Mouse (Mus musculus) CH12.LX (cell line): ENCODE data around the gene Smpd3. TPM values are rescaled to one million over a fixed set of nuclear protein-coding genes. Genes with fewer than 3 reads are reported as not detected.
"Not testable (repeated sequence)": the region's sequence is repeated elsewhere in the genome, so short reads cannot be mapped to it uniquely, and the experiment has no call there.

Experiments
- DNase-seq: peaks from one replicate; pipeline ENCODE4 v3.0.0-alpha.2; 2013; ENCODE audit errors: extremely low read depth
- H3K27ac ChIP-seq: 2 replicates; pipeline ENCODE4 v1.5.1; 2012; ENCODE audit warnings: low read depth, mild to moderate bottlenecking, control low read depth, moderate library complexity; ENCODE audit not compliant: insufficient read depth
- H3K27me3 ChIP-seq: replicated peaks from 2 replicates; pipeline ENCODE3; 2012; ENCODE audit warnings: inconsistent platforms
- H3K36me3 ChIP-seq, 2 experiments: replicated peaks in 1 of 2; 2 replicates each; pipeline versions ENCODE3 to v1.6.1; 2012; ENCODE audit warnings: inconsistent platforms in 1 of 2, low read length in 1 of 2, mild to moderate bottlenecking in 1 of 2, mixed read lengths in 1 of 2, moderate library complexity in 1 of 2; ENCODE audit not compliant: control insufficient read depth in 1 of 2, insufficient read depth in 1 of 2
- H3K4me1 ChIP-seq, 2 experiments: 2 replicates each; pipeline ENCODE4 v1.6.1; 2012; ENCODE audit warnings: inconsistent platforms in 1 of 2, moderate library complexity in 1 of 2; ENCODE audit not compliant: insufficient read depth in 2 of 2, control insufficient read depth in 1 of 2
- H3K4me2 ChIP-seq: 2 replicates; pipeline ENCODE4 v1.6.1; 2012; ENCODE audit warnings: low read depth, mild to moderate bottlenecking, control low read depth; ENCODE audit not compliant: poor library complexity, insufficient read depth, severe bottlenecking
- H3K4me3 ChIP-seq, 3 experiments: fragments of 150-350 bp in 1 of 3; sonication (generic) in 1 of 3; replicated peaks in 1 of 3; 2 replicates each; pipeline versions ENCODE3 to v1.5.1; 2011 to 2012; ENCODE audit warnings: low read depth in 2 of 3, low read length in 2 of 3, mild to moderate bottlenecking in 2 of 3, moderate library complexity in 2 of 3, control low read depth in 1 of 3, improper control_type of control experiment in 1 of 3, inconsistent platforms in 1 of 3, mixed read lengths in 1 of 3; ENCODE audit not compliant: poor library complexity in 1 of 3
- H3K79me2 ChIP-seq: replicated peaks from 2 replicates; pipeline ENCODE4 v1.6.1; 2012; ENCODE audit warnings: mild to moderate bottlenecking, moderate library complexity; ENCODE audit not compliant: control insufficient read depth, poor library complexity, insufficient read depth, severe bottlenecking; ENCODE audit errors: extremely low read depth
- H3K9ac ChIP-seq: 2 replicates; pipeline ENCODE4 v1.6.1; 2012; ENCODE audit warnings: low read depth, mild to moderate bottlenecking, control low read depth, moderate library complexity; ENCODE audit not compliant: insufficient read depth
- H3K9me3 ChIP-seq: replicated peaks from 2 replicates; pipeline ENCODE3; 2012; ENCODE audit warnings: low read length, inconsistent platforms, mixed read lengths
- BHLHE40 ChIP-seq: IDR thresholded peaks from 2 replicates; pipeline ENCODE4 v1.6.1; 2011; ENCODE audit warnings: mild to moderate bottlenecking, low read depth, low read length, improper control_type of control experiment
- CHD1 ChIP-seq: IDR thresholded peaks from 2 replicates; pipeline ENCODE4 v1.6.1; 2012; ENCODE audit warnings: low read depth, low read length, improper control_type of control experiment, inconsistent platforms
- CHD2 ChIP-seq: IDR thresholded peaks from 2 replicates; pipeline ENCODE4 v1.6.1; 2011; ENCODE audit warnings: low read length, improper control_type of control experiment
- CTCF ChIP-seq, 2 experiments: IDR thresholded peaks in 1 of 2; conservative IDR thresholded peaks in 1 of 2; 2 replicates each; pipeline ENCODE4 v1.5.1; 2011 to 2012; ENCODE audit warnings: low read depth in 2 of 2, low read length in 2 of 2, improper control_type of control experiment in 1 of 2, inconsistent platforms in 1 of 2, mild to moderate bottlenecking in 1 of 2, moderate library complexity in 1 of 2
- E2F4 ChIP-seq: IDR thresholded peaks from 2 replicates; pipeline ENCODE4 v1.6.1; 2011; ENCODE audit warnings: low read depth, low read length, improper control_type of control experiment; ENCODE audit not compliant: insufficient replicate concordance
- ELF1 ChIP-seq: IDR thresholded peaks from 2 replicates; pipeline ENCODE4 v1.6.1; 2014; ENCODE audit warnings: low read depth, mild to moderate bottlenecking, inconsistent platforms, low read length, improper control_type of control experiment
- EP300 ChIP-seq: IDR thresholded peaks from 2 replicates; pipeline ENCODE4 v1.6.1; 2011; ENCODE audit warnings: low read length, improper control_type of control experiment
- ETS1 ChIP-seq: conservative IDR thresholded peaks from 2 replicates; pipeline ENCODE4 v1.6.1; 2012; ENCODE audit warnings: low read depth, mild to moderate bottlenecking, inconsistent platforms, low read length, improper control_type of control experiment, moderate library complexity
- GABPA ChIP-seq: IDR thresholded peaks from 2 replicates; pipeline ENCODE4 v1.6.1; 2012; ENCODE audit warnings: low read depth, low read length, improper control_type of control experiment, inconsistent platforms; ENCODE audit not compliant: insufficient replicate concordance
- HCFC1 ChIP-seq: IDR thresholded peaks from 2 replicates; pipeline ENCODE4 v1.6.1; 2012; ENCODE audit warnings: low read depth, mild to moderate bottlenecking, inconsistent platforms, low read length, improper control_type of control experiment
- IRF4 ChIP-seq: IDR thresholded peaks from 2 replicates; pipeline ENCODE4 v1.6.1; 2014; ENCODE audit warnings: low read depth, mild to moderate bottlenecking, inconsistent platforms, low read length, improper control_type of control experiment
- JUN ChIP-seq: IDR thresholded peaks from 2 replicates; pipeline ENCODE4 v1.6.1; 2011; ENCODE audit warnings: low read depth, mild to moderate bottlenecking, low read length, improper control_type of control experiment, moderate library complexity; ENCODE audit not compliant: insufficient read depth
- JUND ChIP-seq: conservative IDR thresholded peaks from 2 replicates; pipeline ENCODE4 v1.6.1; 2011; ENCODE audit warnings: low read depth, low read length, improper control_type of control experiment
- MAFK ChIP-seq: IDR thresholded peaks from 2 replicates; pipeline ENCODE4 v1.6.1; 2011; ENCODE audit warnings: low read length, improper control_type of control experiment; ENCODE audit not compliant: insufficient replicate concordance
- MAX ChIP-seq: IDR thresholded peaks from 2 replicates; pipeline ENCODE4 v1.6.1; 2011; ENCODE audit warnings: low read length, improper control_type of control experiment
- MAZ ChIP-seq: IDR thresholded peaks from 2 replicates; pipeline ENCODE4 v1.6.1; 2012; ENCODE audit warnings: low read depth, mild to moderate bottlenecking, inconsistent platforms, low read length, improper control_type of control experiment, moderate library complexity
- MEF2A ChIP-seq: IDR thresholded peaks from 2 replicates; pipeline ENCODE4 v1.6.1; 2014; ENCODE audit warnings: low read depth, mild to moderate bottlenecking, inconsistent platforms, low read length, improper control_type of control experiment, borderline replicate concordance
- MXI1 ChIP-seq: IDR thresholded peaks from 2 replicates; pipeline ENCODE4 v1.6.1; 2011; ENCODE audit warnings: mild to moderate bottlenecking, low read depth, low read length, improper control_type of control experiment
- MYC ChIP-seq: IDR thresholded peaks from 2 replicates; pipeline ENCODE4 v1.6.1; 2011; ENCODE audit warnings: low read depth, mild to moderate bottlenecking, improper control_type of control experiment, low read length
- NELFE ChIP-seq: IDR thresholded peaks from 2 replicates; pipeline ENCODE4 v1.6.1; 2011; ENCODE audit warnings: low read depth, low read length, improper control_type of control experiment
- NRF1 ChIP-seq: IDR thresholded peaks from 2 replicates; pipeline ENCODE4 v1.6.1; 2014; ENCODE audit warnings: low read depth, mild to moderate bottlenecking, inconsistent platforms, low read length, improper control_type of control experiment, moderate library complexity
- PAX5 ChIP-seq: IDR thresholded peaks from 2 replicates; pipeline ENCODE4 v1.6.1; 2012; ENCODE audit warnings: low read length, inconsistent platforms, mixed read lengths
- POLR2A ChIP-seq: IDR thresholded peaks from 2 replicates; pipeline ENCODE4 v1.6.1; 2011; ENCODE audit warnings: low read depth, mild to moderate bottlenecking, improper control_type of control experiment, low read length
- POLR2AphosphoS2 ChIP-seq: IDR thresholded peaks from 2 replicates; pipeline ENCODE4 v1.6.1; 2011; ENCODE audit warnings: low read depth, low read length, improper control_type of control experiment
- RAD21 ChIP-seq: IDR thresholded peaks from 2 replicates; pipeline ENCODE4 v1.6.1; 2011; ENCODE audit warnings: low read depth, mild to moderate bottlenecking, low read length, improper control_type of control experiment, moderate library complexity
- RCOR1 ChIP-seq: conservative IDR thresholded peaks from 2 replicates; pipeline ENCODE4 v1.6.1; 2012; ENCODE audit warnings: low read depth, mild to moderate bottlenecking, inconsistent platforms, low read length, improper control_type of control experiment
- SIN3A ChIP-seq: IDR thresholded peaks from 2 replicates; pipeline ENCODE4 v1.6.1; 2012; ENCODE audit warnings: low read length, improper control_type of control experiment, inconsistent platforms
- SMC3 ChIP-seq: IDR thresholded peaks from 2 replicates; pipeline ENCODE4 v1.6.1; 2011; ENCODE audit warnings: low read depth, low read length, improper control_type of control experiment
- TBP ChIP-seq: conservative IDR thresholded peaks from 2 replicates; pipeline ENCODE4 v1.6.1; 2011; ENCODE audit warnings: low read depth, low read length, improper control_type of control experiment
- TCF12 ChIP-seq: IDR thresholded peaks from 2 replicates; pipeline ENCODE4 v1.6.1; 2014; ENCODE audit warnings: low read depth, mild to moderate bottlenecking, inconsistent platforms, low read length, improper control_type of control experiment
- UBTF ChIP-seq: IDR thresholded peaks from 2 replicates; pipeline ENCODE4 v1.6.1; 2012; ENCODE audit warnings: low read depth, mild to moderate bottlenecking, inconsistent platforms, low read length, improper control_type of control experiment, moderate library complexity
- USF1 ChIP-seq: IDR thresholded peaks from 2 replicates; pipeline ENCODE4 v1.6.1; 2014; ENCODE audit warnings: low read depth, mild to moderate bottlenecking, inconsistent platforms, low read length, improper control_type of control experiment
- USF2 ChIP-seq: conservative IDR thresholded peaks from 2 replicates; pipeline ENCODE4 v1.6.1; 2011; ENCODE audit warnings: low read depth, low read length, improper control_type of control experiment
- ZC3H11A ChIP-seq: IDR thresholded peaks from 2 replicates; pipeline ENCODE4 v1.6.1; 2012; ENCODE audit warnings: low read depth, mild to moderate bottlenecking, inconsistent platforms, low read length, improper control_type of control experiment
- ZMIZ1 ChIP-seq: IDR thresholded peaks from 2 replicates; pipeline ENCODE4 v1.6.1; 2012; ENCODE audit warnings: low read depth, mild to moderate bottlenecking, inconsistent platforms, low read length, improper control_type of control experiment
- dilution Hi-C: fragments of 300-500 bp; cut with MboI; formaldehyde crosslinking; loops from 2 replicates; pipeline ENCODE4 v1.14.3; 2020; ENCODE audit warnings: low sequenced_read_pairs; ENCODE audit not compliant: extremely low pct_unique_long_range_greater_than_20kb, extremely low pct_ligation_motif_present
- in situ Hi-C: fragments of 300-500 bp; cut with MboI; formaldehyde crosslinking; loops from 3 replicates; pipeline ENCODE4 v1.14.3; 2019; ENCODE audit warnings: low sequenced_read_pairs, low pct_ligation_motif_present, low pct_unique_long_range_greater_than_20kb, mixed read lengths
- polyA plus RNA-seq: library from polyadenylated mRNA; unstranded; fragments of >175 nt; gene quantifications from 2 replicates; pipeline ENCODE4 v1.2.1, GENCODE M21; 2012; ENCODE audit warnings: low read depth; ENCODE audit not compliant: insufficient read length
- total RNA-seq, 2 experiments: library from RNA; depleted of rRNA; stranded (reverse); fragments of 300-350 nt in 1 of 2; fragments of >200 nt in 1 of 2; gene quantifications; 2 replicates each; pipeline ENCODE4 v1.2.3; 2012 to 2014

Smpd3 gene
- total and polyA plus RNA-seq, 3 experiments, result 0.16 to 0.25 (median 0.19) TPM

GRCm38 (mm10) chr8:106310026-106310652, 27.6 kb downstream of the Smpd3 start:
- DNase-seq, result no peak
- Histone ChIP-seq H3K9me3 (peaks cover 3% of the 10 kb centered on the region), H3K79me2 (no peaks in the 10 kb centered on the region), H3K27ac (no peak overlapping the region; the same call in 1 of the 2 replicates), H3K9ac (peak overlapping the region; percentile 74), H3K36me3 (no peaks in the 10 kb centered on the region), H3K4me1 (peaks cover 12 to 41% of the 10 kb centered on the region in 2 experiments), H3K4me2 (peak overlapping the region; percentile 93), H3K27me3 (peaks cover 3% of the 10 kb centered on the region), H3K4me3 (no peak overlapping the region)
- dilution Hi-C loops, result no loop called here
- in situ Hi-C loops, result no loop called here
- TF ChIP-seq BHLHE40, result no peak
- TF ChIP-seq POLR2A, result no peak
- no peak for TF ChIP-seq NRF1
- TF ChIP-seq CHD2, result no peak
- TF ChIP-seq UBTF, result no peak
- TF ChIP-seq CTCF (conservative IDR thresholded peaks at IDR 0.05 in 1 of 2, IDR thresholded peaks at IDR 0.05 in 1 of 2; ENCODE audit: low read depth in 2 of 2, low read length in 2 of 2), result no peak
- TF ChIP-seq MXI1, result 0 out of 2 replicates have a peak, but pooled peaks have one; percentile 32
- TF ChIP-seq POLR2AphosphoS2, result no peak
- no peak for TF ChIP-seq RCOR1
- TF ChIP-seq HCFC1, result no peak
- TF ChIP-seq JUND, result no peak
- TF ChIP-seq RAD21, result no peak
- TF ChIP-seq TCF12, result no peak
- TF ChIP-seq IRF4, result 0 out of 2 replicates have a peak, but pooled peaks have one; percentile 22
- no peak for TF ChIP-seq SMC3
- TF ChIP-seq ZMIZ1, result no peak
- TF ChIP-seq MAX, result no peak
- TF ChIP-seq MEF2A, result 0 out of 2 replicates have a peak, but pooled peaks have one; percentile 18
- no peak for TF ChIP-seq ELF1
- no peak; the same call in 1 of the 2 replicates for TF ChIP-seq EP300
- no peak for TF ChIP-seq ZC3H11A
- TF ChIP-seq MYC, result no peak
- no peak for TF ChIP-seq TBP
- TF ChIP-seq SIN3A, result no peak
- no peak for TF ChIP-seq MAZ
- no peak for TF ChIP-seq JUN
- TF ChIP-seq GABPA, result no peak
- no peak for TF ChIP-seq USF1
- TF ChIP-seq E2F4, result no peak
- TF ChIP-seq PAX5, result no peak
- TF ChIP-seq CHD1, result peak; percentile 59; the same call in 1 of the 2 replicates
- TF ChIP-seq MAFK, result no peak
- no peak for TF ChIP-seq ETS1
- no peak for TF ChIP-seq NELFE
- no peak for TF ChIP-seq USF2
- TF ChIP-seq, all 38 proteins: peak for 4

DNA sequence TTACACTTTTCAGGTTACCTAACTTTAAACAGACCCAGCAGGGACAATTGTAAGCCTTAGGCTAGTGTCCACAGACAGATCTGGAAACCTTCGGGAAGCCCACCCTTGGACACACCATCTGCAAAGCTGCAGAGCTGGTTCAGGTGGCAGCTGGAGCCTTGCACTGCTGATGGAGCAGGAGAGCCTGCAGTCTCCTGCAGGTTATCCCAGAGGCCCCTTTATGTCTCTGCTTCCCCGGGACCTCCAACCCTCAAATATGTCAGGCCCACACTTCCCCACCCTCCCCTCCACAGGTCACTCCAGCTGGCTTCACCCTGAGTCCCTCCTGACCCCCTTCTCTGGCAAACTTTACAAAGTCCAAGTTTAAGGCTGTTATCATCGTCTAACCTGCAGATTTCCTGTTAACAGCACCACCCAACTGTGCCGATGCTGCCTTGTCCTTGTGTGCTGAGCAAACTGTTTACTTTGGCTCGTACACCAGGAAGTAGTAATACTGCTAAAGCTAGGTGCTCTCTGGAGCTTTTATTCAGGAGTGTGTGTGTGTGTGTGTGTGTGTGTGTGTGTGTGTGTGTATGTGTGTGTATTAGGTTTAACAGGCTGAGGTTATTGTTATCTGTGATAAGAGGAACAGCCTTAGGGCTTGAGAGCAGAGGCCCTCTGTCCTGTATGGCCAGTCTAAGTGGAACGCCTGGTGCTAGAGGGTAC, 29.6 kb downstream of the Smpd3 start:
- H3K4me1 ChIP-seq, result peaks cover 12 to 36% of the 10 kb centered on the region in 2 experiments
- H3K4me2 ChIP-seq, H3K4me3 ChIP-seq, H3K9me3 ChIP-seq, H3K36me3 ChIP-seq, DNase-seq, H3K27me3 ChIP-seq, dilution Hi-C loops, H3K79me2 ChIP-seq, H3K9ac ChIP-seq, in situ Hi-C loops, H3K27ac ChIP-seq: not testable (repeated sequence)
